Mouse (Mus musculus): ENCODE measurements at regions not wholly inside any gene's neighbourhood (a gene's known extent, or its start where the extent isn't known, plus 50 kb on each side); places are given as distances from the start of the nearest gene placed in this dataset.

DNA sequence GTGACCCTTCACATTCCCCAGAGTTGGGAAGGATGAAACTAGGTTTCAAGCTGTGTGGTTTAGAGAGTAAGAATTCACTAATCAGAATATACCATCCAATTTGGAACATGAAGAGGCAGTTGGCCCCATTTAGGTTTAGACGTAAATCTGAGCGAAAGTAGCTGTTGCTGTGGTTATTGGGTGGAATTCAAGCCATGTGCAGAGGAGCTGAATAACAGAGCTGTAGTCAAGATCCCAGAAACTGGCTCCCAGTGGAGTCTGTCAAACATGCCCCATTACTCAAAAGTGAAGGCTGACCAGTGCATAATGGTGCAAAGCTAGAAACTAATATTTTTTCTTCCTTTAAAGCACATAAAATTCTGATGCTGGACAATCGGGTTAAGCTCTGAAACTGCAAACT, 76.7 kb upstream of the Slc22a23 start:
- TF ChIP-seq CTCF (IDR thresholded peaks at IDR 0.05) (no peak), POLR2A (IDR thresholded peaks at IDR 0.05; ENCODE audit: insufficient read depth, low read depth, low read length) (no peak)

Measured in heart, adult 2 months (tissue).